Comparison of ENCODE assay signal across 10 mouse cellular contexts in genomic region chr1:65048781-65049180, GRCm38 (mm10). TPM values are rescaled to one million over a fixed set of nuclear protein-coding genes. Genes with fewer than 3 reads are reported as not detected.
DNase-seq lines count a peak whose midpoint lies in the region; ATAC-seq and TF ChIP-seq lines count a peak whose summit lies in the region.
"Had no signal": no experiment of that assay in that cellular context is flagged by ENCODE, and none has a peak within 500 bp of the region (broad histone marks: within the 10 kb centered on the region; RNA-seq: fewer than 3 reads in every experiment).

No protein-coding gene starts in this region.

- H3K27me3 ChIP-seq in limb, embryonic 11.5 days (ENCODE audit: control insufficient read depth, insufficient read depth, low read length), result no peaks in the 10 kb centered on the region
- H3K27me3 ChIP-seq in limb, embryonic 10.5 days (ENCODE audit: low read depth, poor library complexity, severe bottlenecking), result no peaks in the 10 kb centered on the region
- no peaks in the 10 kb centered on the region for H3K27me3 ChIP-seq in limb, embryonic 14.5 days (ENCODE audit: control insufficient read depth, insufficient read depth, low read length)
- H3K27me3 ChIP-seq in hindbrain, embryonic 10.5 days (ENCODE audit: insufficient read depth, poor library complexity, severe bottlenecking), result peaks cover 6% of the 10 kb centered on the region; the same call in 1 of the 2 replicates
- H3K27me3 ChIP-seq: heart, embryonic 15.5 days had no signal

- TF ChIP-seq POLR2A in limb, embryonic 14.5 days (IDR thresholded peaks at IDR 0.05; ENCODE audit: borderline replicate concordance, extremely low read depth, insufficient read depth, insufficient read length), result no peak

- H3K4me2 ChIP-seq in limb, embryonic 11.5 days (ENCODE audit: low read depth, severe bottlenecking), result no peak overlapping the region
- no peak overlapping the region for H3K4me2 ChIP-seq in limb, embryonic 14.5 days (replicated peaks; ENCODE audit: low read depth, low read length, severe bottlenecking)
- H3K4me2 ChIP-seq: heart, embryonic 15.5 days had no signal

- H3K4me1 ChIP-seq in limb, embryonic 11.5 days (ENCODE audit: control insufficient read depth, insufficient read depth, low read length), result no peaks in the 10 kb centered on the region
- peaks cover 10% of the 10 kb centered on the region for H3K4me1 ChIP-seq in limb, embryonic 10.5 days
- H3K4me1 ChIP-seq in limb, embryonic 14.5 days (ENCODE audit: control insufficient read depth, insufficient read depth, low read length), result no peaks in the 10 kb centered on the region
- H3K4me1 ChIP-seq in hindbrain, embryonic 10.5 days (replicated peaks), result peaks cover 14% of the 10 kb centered on the region

- no peaks in the 10 kb centered on the region for H3K9me3 ChIP-seq in limb, embryonic 11.5 days (ENCODE audit: control insufficient read depth, low read length)
- no peaks in the 10 kb centered on the region for H3K9me3 ChIP-seq in limb, embryonic 10.5 days (replicated peaks)
- no peaks in the 10 kb centered on the region for H3K9me3 ChIP-seq in limb, embryonic 14.5 days (ENCODE audit: control insufficient read depth, low read length)
- no peaks in the 10 kb centered on the region for H3K9me3 ChIP-seq in hindbrain, embryonic 10.5 days
- H3K9me3 ChIP-seq: heart, embryonic 15.5 days had no signal

- H3K36me3 ChIP-seq in limb, embryonic 11.5 days (ENCODE audit: control insufficient read depth, insufficient read depth, low read length), result no peaks in the 10 kb centered on the region
- H3K36me3 ChIP-seq in limb, embryonic 10.5 days, result no peaks in the 10 kb centered on the region
- H3K36me3 ChIP-seq in limb, embryonic 14.5 days (ENCODE audit: control insufficient read depth, insufficient read depth, low read length), result no peaks in the 10 kb centered on the region
- H3K36me3 ChIP-seq in hindbrain, embryonic 10.5 days, result no peaks in the 10 kb centered on the region
- H3K36me3 ChIP-seq: heart, embryonic 15.5 days had no signal

- 67% methylated on average over 12 of the region's 12 CpGs for WGBS in limb, embryonic 11.5 days
- WGBS in limb, embryonic 10.5 days, result 73% methylated on average over 12 of the region's 12 CpGs
- 52% methylated on average over 12 of the region's 12 CpGs for WGBS in limb, embryonic 14.5 days
- WGBS in hindbrain, embryonic 10.5 days, result 56% methylated on average over 12 of the region's 12 CpGs

- no peak overlapping the region for H3K27ac ChIP-seq in limb, embryonic 11.5 days (replicated peaks; ENCODE audit: low read depth, low read length)
- no peak overlapping the region for H3K27ac ChIP-seq in limb, embryonic 10.5 days
- H3K27ac ChIP-seq in limb, embryonic 14.5 days (replicated peaks; ENCODE audit: low read depth, low read length), result no peak overlapping the region
- no peak overlapping the region for H3K27ac ChIP-seq in hindbrain, embryonic 10.5 days
- H3K27ac ChIP-seq: heart, embryonic 15.5 days had no signal

- ATAC-seq in limb, embryonic 11.5 days (ENCODE audit: insufficient number of reproducible peaks, low FRiP score, low TSS enrichment, low read depth), result no peak
- peak; percentile 63; the same call in 1 of the 2 replicates for ATAC-seq in limb, embryonic 14.5 days (ENCODE audit: low FRiP score, low read depth)
- ATAC-seq in megakaryocyte, adult 5-6 weeks (ENCODE audit: poor library complexity, severe bottlenecking), result no peak

- DNase-seq in limb, embryonic 11.5 days (ENCODE audit: low spot score), result peak; percentile 24
- DNase-seq in limb, embryonic 10.5 days (ENCODE audit: low spot score), result no peak
- peak; percentile 1 for DNase-seq in cerebellum, adult 8-10 months
- peak; percentile 43 to 50 for DNase-seq in kidney, adult 8-10 months
- peak; percentile 40 for DNase-seq in limb, embryonic 14.5 days (ENCODE audit: low spot score)
- no peak for DNase-seq in hindbrain, embryonic 10.5 days (ENCODE audit: low spot score)
- DNase-seq in yolk sac, embryonic 10.5 days (ENCODE audit: low spot score), result no peak

- no peak overlapping the region for H3K4me3 ChIP-seq in limb, embryonic 11.5 days (ENCODE audit: low read depth, low read length)
- no peak overlapping the region for H3K4me3 ChIP-seq in limb, embryonic 10.5 days
- no peak overlapping the region for H3K4me3 ChIP-seq in limb, embryonic 14.5 days (replicated peaks; ENCODE audit: low read length)
- no peak overlapping the region for H3K4me3 ChIP-seq in hindbrain, embryonic 10.5 days
- H3K4me3 ChIP-seq: heart, embryonic 15.5 days had no signal

- no peak overlapping the region for H3K9ac ChIP-seq in limb, embryonic 11.5 days (ENCODE audit: low read length)
- no peak overlapping the region for H3K9ac ChIP-seq in limb, embryonic 14.5 days (ENCODE audit: low read depth, low read length, severe bottlenecking)
- H3K9ac ChIP-seq: heart, embryonic 15.5 days had no signal

RNA-seq across cellular contexts. Expression of gene Cryge, which starts 2.2 kb away (rescaled TPM):
- not detected in 2 replicates for polyA plus RNA-seq in limb, embryonic 11.5 days (2014; fragmentation: Nextera tagmentation; extraction: Ambion mirVana)
- polyA plus RNA-seq in limb, embryonic 10.5 days (2016; fragmentation: Nextera tagmentation; extraction: Ambion mirVana), result not detected in 2 replicates
- not detected in 2 replicates for polyA plus RNA-seq in limb, embryonic 14.5 days (2012; rRNA removed)
- not detected in 2 replicates for polyA plus RNA-seq in limb, embryonic 14.5 days (2014; fragmentation: Nextera tagmentation; extraction: Ambion mirVana)
- 0.30 and 2.9 TPM in 2 replicates for polyA plus RNA-seq in hindbrain, embryonic 10.5 days (2016; fragmentation: Nextera tagmentation; extraction: Ambion mirVana)
- not detected in 2 replicates for total RNA-seq in megakaryocyte, adult 5-6 weeks (2015)
- not detected in 2 replicates for total RNA-seq in megakaryocyte, adult 5-6 weeks (2017)
- polyA plus RNA-seq: heart, embryonic 15.5 days; lung, embryonic 16.5 days had no signal

RNA-seq across cellular contexts. Expression of gene Crygd, which starts 14.5 kb away (rescaled TPM):
- not detected in 2 replicates for polyA plus RNA-seq in limb, embryonic 11.5 days (2014; fragmentation: Nextera tagmentation; extraction: Ambion mirVana)
- polyA plus RNA-seq in limb, embryonic 10.5 days (2016; fragmentation: Nextera tagmentation; extraction: Ambion mirVana), result not detected in 2 replicates
- polyA plus RNA-seq in limb, embryonic 14.5 days (2012; rRNA removed), result not detected in 2 replicates
- not detected in 2 replicates for polyA plus RNA-seq in limb, embryonic 14.5 days (2014; fragmentation: Nextera tagmentation; extraction: Ambion mirVana)
- polyA plus RNA-seq in hindbrain, embryonic 10.5 days (2016; fragmentation: Nextera tagmentation; extraction: Ambion mirVana), result not detected in 2 replicates
- total RNA-seq in megakaryocyte, adult 5-6 weeks (2015), result not detected in 2 replicates
- not detected in 2 replicates for total RNA-seq in megakaryocyte, adult 5-6 weeks (2017)
- polyA plus RNA-seq: heart, embryonic 15.5 days; lung, embryonic 16.5 days had no signal

RNA-seq across cellular contexts. Expression of gene Akr1cl, which starts 16.2 kb away (rescaled TPM):
- polyA plus RNA-seq in limb, embryonic 11.5 days (2014; fragmentation: Nextera tagmentation; extraction: Ambion mirVana), result 0.15 TPM in 1 of 2 replicates, not detected in the other
- polyA plus RNA-seq in limb, embryonic 10.5 days (2016; fragmentation: Nextera tagmentation; extraction: Ambion mirVana), result 0.11 and 0.16 TPM in 2 replicates
- polyA plus RNA-seq in limb, embryonic 14.5 days (2012; rRNA removed), result 0.08 TPM in 2 replicates
- 0.23 TPM in 1 of 2 replicates, not detected in the other for polyA plus RNA-seq in limb, embryonic 14.5 days (2014; fragmentation: Nextera tagmentation; extraction: Ambion mirVana)
- 0.22 and 0.34 TPM in 2 replicates for polyA plus RNA-seq in hindbrain, embryonic 10.5 days (2016; fragmentation: Nextera tagmentation; extraction: Ambion mirVana)
- total RNA-seq in megakaryocyte, adult 5-6 weeks (2015), result not detected in 2 replicates
- total RNA-seq in megakaryocyte, adult 5-6 weeks (2017), result not detected in 2 replicates

RNA-seq across cellular contexts. Expression of gene Crygc, which starts 24.7 kb away (rescaled TPM):
- not detected in 2 replicates for polyA plus RNA-seq in limb, embryonic 11.5 days (2014; fragmentation: Nextera tagmentation; extraction: Ambion mirVana)
- not detected in 2 replicates for polyA plus RNA-seq in limb, embryonic 10.5 days (2016; fragmentation: Nextera tagmentation; extraction: Ambion mirVana)
- polyA plus RNA-seq in limb, embryonic 14.5 days (2012; rRNA removed), result not detected in 2 replicates
- polyA plus RNA-seq in limb, embryonic 14.5 days (2014; fragmentation: Nextera tagmentation; extraction: Ambion mirVana), result not detected in 2 replicates
- polyA plus RNA-seq in hindbrain, embryonic 10.5 days (2016; fragmentation: Nextera tagmentation; extraction: Ambion mirVana), result 0.27 TPM in 1 of 2 replicates, not detected in the other
- not detected in 2 replicates for total RNA-seq in megakaryocyte, adult 5-6 weeks (2015)
- not detected in 2 replicates for total RNA-seq in megakaryocyte, adult 5-6 weeks (2017)
- polyA plus RNA-seq: heart, embryonic 15.5 days; lung, embryonic 16.5 days had no signal

RNA-seq across cellular contexts. Expression of gene Crygb, which starts 33.3 kb away (rescaled TPM):
- not detected in 2 replicates for polyA plus RNA-seq in limb, embryonic 11.5 days (2014; fragmentation: Nextera tagmentation; extraction: Ambion mirVana)
- not detected in 2 replicates for polyA plus RNA-seq in limb, embryonic 10.5 days (2016; fragmentation: Nextera tagmentation; extraction: Ambion mirVana)
- polyA plus RNA-seq in limb, embryonic 14.5 days (2012; rRNA removed), result 0.29 and 0.73 TPM in 2 replicates
- not detected in 2 replicates for polyA plus RNA-seq in limb, embryonic 14.5 days (2014; fragmentation: Nextera tagmentation; extraction: Ambion mirVana)
- polyA plus RNA-seq in hindbrain, embryonic 10.5 days (2016; fragmentation: Nextera tagmentation; extraction: Ambion mirVana), result not detected in 2 replicates
- not detected in 2 replicates for total RNA-seq in megakaryocyte, adult 5-6 weeks (2015)
- not detected in 2 replicates for total RNA-seq in megakaryocyte, adult 5-6 weeks (2017)
- polyA plus RNA-seq: lung, embryonic 16.5 days had no signal

Comparison
In these comparisons a context has a peak if more than half of its experiments do, and no peak if none do; other contexts are left out.
1. DNase-seq: peak in limb, embryonic 11.5 days (single experiment), cerebellum, adult 8-10 months (single experiment), kidney, adult 8-10 months (2 of 2) and limb, embryonic 14.5 days (single experiment); none in limb, embryonic 10.5 days (single experiment), hindbrain, embryonic 10.5 days (single experiment) and yolk sac, embryonic 10.5 days (single experiment).